Mouse (Mus musculus) C2C12 (cell line): ENCODE measurements around the gene Bicra.

Experiments
- CEBPB ChIP-seq: IDR thresholded peaks from one replicate; pipeline ENCODE4 v1.6.1; 2011; ENCODE audit warnings: low read depth, mild to moderate bottlenecking, control low read depth, moderate library complexity
- CTCF ChIP-seq: IDR thresholded peaks from one replicate; pipeline ENCODE4 v1.5.1; 2011; ENCODE audit not compliant: control insufficient read depth, insufficient read depth, insufficient read length
- MAX ChIP-seq: IDR thresholded peaks from one replicate; pipeline ENCODE4 v1.6.1; 2011; ENCODE audit warnings: mild to moderate bottlenecking, control low read depth
- MYOD1 ChIP-seq: IDR thresholded peaks from one replicate; pipeline ENCODE4 v1.6.1; 2011; ENCODE audit warnings: low read depth; ENCODE audit not compliant: control insufficient read depth, insufficient read length
- MYOG ChIP-seq: IDR thresholded peaks from one replicate; pipeline ENCODE4 v1.6.1; 2011; ENCODE audit not compliant: control insufficient read depth, insufficient read length; ENCODE audit errors: extremely low read depth
- USF1 ChIP-seq: IDR thresholded peaks from one replicate; pipeline ENCODE4 v1.6.1; 2011; ENCODE audit warnings: low read depth, mild to moderate bottlenecking, control low read depth, moderate library complexity

GRCm38 (mm10) chr7:16054966-16055365 is 7.2 kb upstream of the Bicra start:
- no peak for TF ChIP-seq MAX
- no peak for TF ChIP-seq CTCF
- TF ChIP-seq USF1 = no peak
- TF ChIP-seq CEBPB = no peak
- TF ChIP-seq MYOG = no peak
- no peak for TF ChIP-seq MYOD1
